Mouse (Mus musculus) liver, adult 2 months (tissue): ENCODE measurements around the gene Col23a1.

ENCODE experiments used
- CTCF ChIP-seq: fragments of 200-500 bp; IDR thresholded peaks from 2 replicates; pipeline ENCODE4 v1.5.1; 2011; ENCODE audit warnings: low read depth, low read length, control low read depth
- POLR2A ChIP-seq: fragments of 200-500 bp; IDR thresholded peaks from 2 replicates; pipeline ENCODE4 v1.6.1; 2011; ENCODE audit warnings: low read length, control low read depth; ENCODE audit not compliant: insufficient read depth; ENCODE audit errors: extremely low read depth

DNA sequence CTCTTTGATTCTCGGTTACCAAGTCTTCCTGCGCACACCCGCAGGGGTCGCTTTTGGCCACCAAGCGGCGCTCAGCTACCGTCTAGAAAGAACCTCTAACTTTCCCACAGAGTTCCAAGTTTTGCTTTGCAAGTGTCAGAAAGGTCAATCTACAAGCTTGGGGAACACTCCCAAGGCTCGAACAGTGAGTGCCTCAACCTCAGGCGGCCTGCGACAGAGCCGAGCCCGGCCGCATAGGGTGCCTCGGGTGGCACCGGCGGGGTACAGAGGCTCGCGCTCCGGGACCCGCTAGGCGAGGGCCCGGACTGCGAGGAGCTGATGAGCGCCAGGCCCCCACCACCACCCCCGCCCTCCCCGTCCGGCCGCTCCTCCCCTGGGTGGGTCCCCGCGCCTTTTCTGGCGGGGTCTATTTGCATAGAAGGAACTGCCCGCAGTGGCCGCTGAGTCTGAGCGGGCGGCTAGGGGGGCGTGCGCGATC, at the start of gene Col23a1:
- TF ChIP-seq POLR2A (no peak), CTCF (peak; percentile 90)
